Mouse (Mus musculus) neural tube, embryonic 15.5 days (tissue): ENCODE measurements around the gene Ifnl3. TPM values are rescaled to one million over a fixed set of nuclear protein-coding genes. Genes with fewer than 3 reads are reported as not detected.

Experiments used
- ATAC-seq: fragments of 200-750 bp; cut with Nextera tagmentation; 2 replicates; pipeline ENCODE4 v1.8.0; 2017; ENCODE audit warnings: mild to moderate bottlenecking, moderate TSS enrichment, moderate library complexity; ENCODE audit not compliant: low FRiP score
- H3K27ac ChIP-seq: fragments of 300-500 bp; sonication (generic); replicated peaks from 2 replicates; pipeline ENCODE4 v1.5.1; 2015; ENCODE audit warnings: mild to moderate bottlenecking, inconsistent platforms
- H3K27me3 ChIP-seq: fragments of 300-500 bp; sonication (generic); replicated peaks from 2 replicates; pipeline ENCODE4 v1.6.1; 2015; ENCODE audit warnings: inconsistent platforms
- H3K36me3 ChIP-seq: fragments of 300-500 bp; sonication (generic); 2 replicates; pipeline ENCODE4 v1.6.1; 2015; ENCODE audit warnings: inconsistent platforms
- H3K4me1 ChIP-seq: fragments of 300-500 bp; sonication (generic); 2 replicates; pipeline ENCODE4 v1.6.1; 2015; ENCODE audit warnings: inconsistent platforms
- H3K4me2 ChIP-seq: fragments of 300-500 bp; sonication (generic); 2 replicates; pipeline ENCODE4 v1.6.1; 2015; ENCODE audit warnings: inconsistent platforms, mild to moderate bottlenecking, moderate library complexity
- H3K4me3 ChIP-seq: fragments of 300-500 bp; sonication (generic); replicated peaks from 2 replicates; pipeline ENCODE4 v1.5.1; 2015; ENCODE audit warnings: mild to moderate bottlenecking, inconsistent platforms
- H3K9ac ChIP-seq: fragments of 300-500 bp; sonication (generic); replicated peaks from 2 replicates; pipeline ENCODE4 v1.6.1; 2015; ENCODE audit warnings: mild to moderate bottlenecking, inconsistent platforms
- H3K9me3 ChIP-seq: fragments of 300-500 bp; sonication (generic); replicated peaks from 2 replicates; pipeline ENCODE4 v1.6.1; 2016; ENCODE audit warnings: inconsistent platforms
- WGBS: fragments of 180-500 bp; shearing (Covaris S2); methylation state at CpG from one replicate; pipeline ENCODE4 v1.1.7; 2015; ENCODE audit warnings: mixed read lengths; 5-methylcytosine and 5-hydroxymethylcytosine counted together
- microRNA-seq: library from miRNA; unstranded; fragments of <30 nt; microRNA quantifications from one replicate; pipeline ENCODE4, GENCODE M21; 2017
- polyA plus RNA-seq: library from polyadenylated mRNA; unstranded; fragments of >200 nt; fragmentation: Nextera tagmentation; extraction: Ambion mirVana; gene quantifications from 2 replicates; pipeline ENCODE4 v1.2.1, GENCODE M21; 2015

The Ifnl3 gene
- polyA plus RNA-seq, 1 experiment from 2014 or later: not detected

- Histone ChIP-seq H3K36me3 (peaks cover 38% of the 10 kb centered on the region), H3K27ac (no peak overlapping the region), H3K9me3 (no peaks in the 10 kb centered on the region), H3K4me2 (no peak overlapping the region), H3K4me1 (peaks cover 19% of the 10 kb centered on the region), H3K9ac (no peak overlapping the region), H3K27me3 (no peaks in the 10 kb centered on the region), H3K4me3 (no peak overlapping the region)
- ATAC-seq: no peak
- WGBS: 95% methylated on average over 4 of the region's 4 CpGs
These were observed 44.9 kb downstream of the Ifnl3 start for GRCm38 (mm10) chr7:28567539-28567938.

GRCm38 (mm10) chr7:28568253-28568652, 45.6 kb downstream of the Ifnl3 start:
- no peak overlapping the region for H3K27ac ChIP-seq
- ATAC-seq: no peak
- peaks cover 36% of the 10 kb centered on the region for H3K36me3 ChIP-seq
- H3K9ac ChIP-seq: no peak overlapping the region
- no peaks in the 10 kb centered on the region for H3K9me3 ChIP-seq
- no peaks in the 10 kb centered on the region for H3K27me3 ChIP-seq
- H3K4me3 ChIP-seq: no peak overlapping the region
- no peak overlapping the region for H3K4me2 ChIP-seq
- peaks cover 19% of the 10 kb centered on the region for H3K4me1 ChIP-seq

GRCm38 (mm10) chr7:28570291-28570981, 47.8 kb downstream of the Ifnl3 start:
- H3K4me2 ChIP-seq: no peak overlapping the region
- H3K9me3 ChIP-seq: no peaks in the 10 kb centered on the region
- no peaks in the 10 kb centered on the region for H3K27me3 ChIP-seq
- no peak overlapping the region for H3K9ac ChIP-seq
- H3K4me3 ChIP-seq: no peak overlapping the region
- WGBS: 67% methylated on average over 12 of the region's 12 CpGs
- no peak overlapping the region for H3K27ac ChIP-seq
- H3K4me1 ChIP-seq: peaks cover 18% of the 10 kb centered on the region
- peaks cover 22% of the 10 kb centered on the region for H3K36me3 ChIP-seq
- no peak for ATAC-seq

- Histone ChIP-seq H3K9me3 (no peaks in the 10 kb centered on the region), H3K4me1 (peaks cover 17% of the 10 kb centered on the region), H3K36me3 (peaks cover 19% of the 10 kb centered on the region), H3K27ac (peak overlapping the region; percentile 41; the same call in 1 of the 2 replicates), H3K4me3 (no peak overlapping the region), H3K27me3 (no peaks in the 10 kb centered on the region), H3K9ac (no peak overlapping the region), H3K4me2 (no peak overlapping the region)
- WGBS: 47% methylated on average over 5 of the region's 5 CpGs
- no peak for ATAC-seq
These were observed 48.5 kb downstream of the Ifnl3 start for GRCm38 (mm10) chr7:28570982-28571682.

GRCm38 (mm10) chr7:28572689-28573088, 50.1 kb downstream of the Ifnl3 start:
- WGBS: 90% methylated on average over 5 of the region's 5 CpGs
- no peaks in the 10 kb centered on the region for H3K27me3 ChIP-seq
- ATAC-seq: no peak
- H3K36me3 ChIP-seq: peaks cover 5% of the 10 kb centered on the region; the same call in 1 of the 2 replicates
- H3K9me3 ChIP-seq: no peaks in the 10 kb centered on the region
- no peak overlapping the region for H3K27ac ChIP-seq
- H3K4me2 ChIP-seq: no peak overlapping the region
- H3K9ac ChIP-seq: no peak overlapping the region
- H3K4me3 ChIP-seq: no peak overlapping the region
- H3K4me1 ChIP-seq: peaks cover 30% of the 10 kb centered on the region

GRCm38 (mm10) chr7:28573236-28573635, 50.6 kb downstream of the Ifnl3 start:
- Histone ChIP-seq H3K9me3 (no peaks in the 10 kb centered on the region), H3K4me2 (no peak overlapping the region), H3K4me1 (peaks cover 33% of the 10 kb centered on the region), H3K27ac (no peak overlapping the region), H3K36me3 (0 out of 2 replicates have a peak, but pooled peaks cover 3% of the 10 kb centered on the region), H3K27me3 (no peaks in the 10 kb centered on the region), H3K4me3 (no peak overlapping the region), H3K9ac (no peak overlapping the region)
- no peak for ATAC-seq
- 95% methylated on average over 3 of the region's 3 CpGs for WGBS

Small RNAs within 50 kb of the gene (microRNA-seq; reads per million reads assigned to microRNA genes)
- gene Mir7049: not detected

Other genes starting within 250 kb of the Ifnl3 start
- gene Eid2b, start 245.1 kb upstream of the Ifnl3 start, polyA plus RNA-seq: 33.5 and 37.7 TPM in 2 replicates
- gene Selenov, start 231.7 kb upstream of the Ifnl3 start, polyA plus RNA-seq: 1.8 and 2.4 TPM in 2 replicates
- 18.6 and 19.8 TPM in 2 replicates for gene Dll3, start 220.6 kb upstream of the Ifnl3 start, polyA plus RNA-seq
- 125 and 136 TPM in 2 replicates for gene Timm50, start 210.8 kb upstream of the Ifnl3 start, polyA plus RNA-seq
- gene Supt5, start 184.1 kb upstream of the Ifnl3 start, polyA plus RNA-seq: 92.8 and 101 TPM in 2 replicates
- gene Rps16, start 172.2 kb upstream of the Ifnl3 start, polyA plus RNA-seq: 467 and 619 TPM in 2 replicates
- gene Plekhg2, start 150.2 kb upstream of the Ifnl3 start, polyA plus RNA-seq: 21.4 and 26.5 TPM in 2 replicates
- 4.2 and 7.5 TPM in 2 replicates for gene Zfp36, start 142.6 kb upstream of the Ifnl3 start, polyA plus RNA-seq
- gene Med29, start 130.1 kb upstream of the Ifnl3 start, polyA plus RNA-seq: 48.4 and 50.0 TPM in 2 replicates
- 89.3 and 96.0 TPM in 2 replicates for gene Paf1, start 129.9 kb upstream of the Ifnl3 start, polyA plus RNA-seq
- gene Gmfg, start 85.4 kb upstream of the Ifnl3 start, polyA plus RNA-seq: 5.3 and 33.8 TPM in 2 replicates
- 16.0 and 18.7 TPM in 2 replicates for gene Lrfn1, start 70.9 kb upstream of the Ifnl3 start, polyA plus RNA-seq
- gene Ifnl2, start 12.4 kb upstream of the Ifnl3 start, polyA plus RNA-seq: not detected in 2 replicates
- 1.3 TPM in 1 of 2 replicates, not detected in the other for gene Sycn, start 18.0 kb downstream of the Ifnl3 start, polyA plus RNA-seq
- 0.31 and 0.36 TPM in 2 replicates for gene Nccrp1, start 24.4 kb downstream of the Ifnl3 start, polyA plus RNA-seq
- 20.3 and 22.8 TPM in 2 replicates for gene Samd4b, start 75.3 kb downstream of the Ifnl3 start, polyA plus RNA-seq
- gene Pak4, start 75.3 kb downstream of the Ifnl3 start, polyA plus RNA-seq: 16.0 and 23.1 TPM in 2 replicates
- 0.09 and 0.10 TPM in 2 replicates for gene Acp7, start 108.5 kb downstream of the Ifnl3 start, polyA plus RNA-seq
- gene Fbxo27, start 170.0 kb downstream of the Ifnl3 start, polyA plus RNA-seq: 10.2 and 10.5 TPM in 2 replicates
- gene Fbxo17, start 194.0 kb downstream of the Ifnl3 start, polyA plus RNA-seq: 5.4 and 6.3 TPM in 2 replicates
- 116 and 124 TPM in 2 replicates for gene Mrps12, start 219.0 kb downstream of the Ifnl3 start, polyA plus RNA-seq
- 19.7 and 23.3 TPM in 2 replicates for gene Sars2, start 219.2 kb downstream of the Ifnl3 start, polyA plus RNA-seq
- gene Ccer2, start 233.3 kb downstream of the Ifnl3 start, polyA plus RNA-seq: 0.78 and 0.88 TPM in 2 replicates
- 106 and 114 TPM in 2 replicates for gene Sirt2, start 243.9 kb downstream of the Ifnl3 start, polyA plus RNA-seq
- gene Nfkbib, start 244.7 kb downstream of the Ifnl3 start, polyA plus RNA-seq: 75.9 and 77.6 TPM in 2 replicates